Mouse (Mus musculus) testis, adult 2 months (tissue): ENCODE data around the gene Prr5.

Experiments
- CTCF ChIP-seq: fragments of 200-500 bp; IDR thresholded peaks from 2 replicates; pipeline ENCODE4 v1.5.1; 2012; ENCODE audit warnings: low read depth, mild to moderate bottlenecking, inconsistent platforms, low read length, moderate library complexity; ENCODE audit not compliant: control insufficient read depth, insufficient read depth, insufficient replicate concordance
- POLR2A ChIP-seq: fragments of 200-500 bp; IDR thresholded peaks from 2 replicates; pipeline ENCODE4 v1.6.1; 2012; ENCODE audit warnings: low read depth, mild to moderate bottlenecking, inconsistent platforms, low read length, moderate library complexity; ENCODE audit not compliant: control insufficient read depth

DNA sequence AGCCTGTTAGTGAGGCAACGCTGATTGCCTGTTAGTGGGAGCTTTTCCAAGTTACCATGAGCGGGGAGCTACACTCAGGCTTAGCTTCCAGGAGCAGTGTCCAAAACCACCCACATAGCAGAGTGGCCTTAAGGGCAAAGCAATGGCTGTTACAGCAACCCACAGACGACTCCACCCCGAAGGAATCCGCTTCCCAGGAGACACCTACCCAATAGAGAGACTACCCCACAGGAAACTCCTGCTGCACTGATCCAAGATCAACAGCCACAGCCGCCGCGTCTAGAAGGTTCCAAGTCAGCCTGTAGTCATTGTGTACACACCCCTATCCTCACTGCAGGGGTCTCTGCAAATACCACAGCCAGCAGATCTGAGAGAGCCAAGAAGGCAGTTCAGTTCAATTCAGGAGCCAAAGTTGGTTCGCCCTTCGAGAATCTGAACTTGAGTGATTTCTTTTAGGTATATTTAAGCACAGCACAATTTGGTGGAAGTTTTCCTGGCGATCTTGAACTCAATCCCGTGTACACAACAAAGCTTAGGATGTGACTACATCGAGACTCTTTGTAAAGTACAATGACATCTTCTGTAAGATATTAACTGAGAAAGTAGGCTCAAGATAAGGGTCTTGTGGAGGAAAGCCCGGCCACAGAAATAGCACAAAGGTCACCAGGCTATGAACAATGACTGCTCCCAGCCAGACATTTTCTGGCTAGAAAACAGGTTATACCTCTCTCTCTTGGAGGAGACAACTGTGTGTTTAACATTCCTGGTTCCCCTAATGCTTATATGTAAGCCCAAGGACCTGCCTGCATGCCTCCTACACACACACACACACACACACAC lies 43.4 kb downstream of the Prr5 start:
- TF ChIP-seq POLR2A: no peak
- TF ChIP-seq CTCF: no peak
